Mouse (Mus musculus): ENCODE measurements around the gene Tas2r108. TPM values are rescaled to one million over a fixed set of nuclear protein-coding genes. Genes with fewer than 3 reads are reported as not detected.

Gene Tas2r108
- polyA plus RNA-seq, 1 experiment from 2014 or later = not detected

Other genes starting within 250 kb of the Tas2r108 start
- 39.8 and 41.2 TPM in 2 replicates for gene Agk, start 168.4 kb upstream of the Tas2r108 start, polyA plus RNA-seq (2015; fragmentation: Nextera tagmentation; extraction: Ambion mirVana)
- gene E330009J07Rik, start 57.4 kb upstream of the Tas2r108 start, polyA plus RNA-seq (2015; fragmentation: Nextera tagmentation; extraction: Ambion mirVana) = 12.3 and 13.7 TPM in 2 replicates
- 0.10 and 0.39 TPM in 2 replicates for gene Wee2, start 54.4 kb upstream of the Tas2r108 start, polyA plus RNA-seq (2015; fragmentation: Nextera tagmentation; extraction: Ambion mirVana)
- 124 and 131 TPM in 2 replicates for gene Ssbp1, start 22.2 kb upstream of the Tas2r108 start, polyA plus RNA-seq (2015; fragmentation: Nextera tagmentation; extraction: Ambion mirVana)
- 0.18 TPM in 1 of 2 replicates, not detected in the other for gene Tas2r137, start 2.3 kb upstream of the Tas2r108 start, polyA plus RNA-seq (2015; fragmentation: Nextera tagmentation; extraction: Ambion mirVana)
- gene Prss37, start 26.0 kb downstream of the Tas2r108 start, polyA plus RNA-seq (2015; fragmentation: Nextera tagmentation; extraction: Ambion mirVana) = not detected in 2 replicates
- 0.14 TPM in 1 of 2 replicates, not detected in the other for gene Olfr461, start 61.5 kb downstream of the Tas2r108 start, polyA plus RNA-seq (2015; fragmentation: Nextera tagmentation; extraction: Ambion mirVana)
- not detected in 2 replicates for gene Olfr460, start 76.0 kb downstream of the Tas2r108 start, polyA plus RNA-seq (2015; fragmentation: Nextera tagmentation; extraction: Ambion mirVana)
- 0.63 and 1.1 TPM in 2 replicates for gene Clec5a, start 92.3 kb downstream of the Tas2r108 start, polyA plus RNA-seq (2015; fragmentation: Nextera tagmentation; extraction: Ambion mirVana)
- not detected in 2 replicates for gene Tas2r138, start 119.8 kb downstream of the Tas2r108 start, polyA plus RNA-seq (2015; fragmentation: Nextera tagmentation; extraction: Ambion mirVana)
- 0.21 and 0.22 TPM in 2 replicates for gene Mgam, start 135.3 kb downstream of the Tas2r108 start, polyA plus RNA-seq (2015; fragmentation: Nextera tagmentation; extraction: Ambion mirVana)